Mouse (Mus musculus): ENCODE measurements around the gene Igfn1.

GRCm38 (mm10) chr1:136038746-136039538 is 32.8 kb upstream of the Igfn1 start:
- TF ChIP-seq POLR2A (IDR thresholded peaks at IDR 0.05; ENCODE audit: low read depth, low read length): no peak
- TF ChIP-seq MAZ (IDR thresholded peaks at IDR 0.05; ENCODE audit: low read depth, low read length): no peak

Measured in CH12.LX (cell line).